Mouse (Mus musculus): ENCODE data around the gene Gm9903. TPM values are rescaled to one million over a fixed set of nuclear protein-coding genes. Genes with fewer than 3 reads are reported as not detected.

The Gm9903 gene
- total RNA-seq (2023; ENCODE audit: inconsistent age) = 0.87 to 1.6 TPM (median 1.1 TPM) in 4 replicates

DNA sequence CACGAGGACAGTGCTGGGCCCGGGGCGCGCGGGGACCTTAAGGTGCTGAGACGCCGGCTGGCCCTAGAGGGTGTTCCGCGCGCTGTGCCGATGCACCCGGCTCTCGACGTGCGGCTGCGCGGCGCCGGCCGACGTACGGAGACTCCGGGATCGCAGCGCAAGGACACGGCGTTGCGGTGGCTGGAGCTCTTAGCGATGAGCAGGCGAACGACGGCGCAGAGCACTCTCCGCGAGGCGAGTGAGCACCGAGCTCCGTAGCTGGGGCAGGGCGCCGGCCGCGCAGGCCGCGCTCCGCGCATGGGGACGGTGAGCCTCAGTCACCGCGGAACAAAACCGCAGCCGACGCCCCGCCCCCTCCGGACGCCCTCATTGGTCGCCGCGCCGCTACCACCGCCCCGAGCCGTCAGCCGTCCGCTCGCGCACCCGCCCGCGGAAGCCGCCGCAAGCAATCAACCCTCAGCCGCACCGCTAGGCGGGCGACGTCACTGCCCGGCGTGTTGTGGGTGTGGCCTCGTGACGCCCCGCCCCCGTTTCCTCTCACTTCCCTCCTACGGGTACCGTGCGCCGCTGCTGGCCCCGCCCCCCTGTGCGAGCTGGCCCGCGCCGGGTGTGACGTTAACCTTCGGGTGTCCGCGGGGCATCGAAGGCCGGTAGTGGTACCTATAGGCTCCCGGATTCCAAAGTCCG, at the start of gene Gm9903, which contains the start of gene Fam53a:
Gm9903 (plus strand) TSS at position 625 of the 687 bp plus-strand sequence.
Fam53a (minus strand) TSS at position 335 of the 687 bp plus-strand sequence.

GRCm38 (mm10) chr5:33651921-33652782, 22.4 kb downstream of the Gm9903 start, which contains the start of gene Slbp:
Slbp (minus strand) TSS chr5:33652574.

GRCm38 (mm10) chr5:33657787-33658663, 28.3 kb downstream of the Gm9903 start, which contains the start of the genes Tacc3 and Tmem129:
Tacc3 (plus strand) TSS chr5:33658128.
Tmem129 (minus strand) TSS chr5:33658416.

Other genes with a start within 250 kb of the Gm9903 start
- not detected in 4 replicates for gene Nkx1-1, start 195.9 kb upstream of the Gm9903 start, total RNA-seq (2023; ENCODE audit: inconsistent age)
- gene Fam53a, start 290 bp upstream of the Gm9903 start, total RNA-seq (2023; ENCODE audit: inconsistent age) = 29.1 to 34.4 TPM (median 31.2 TPM) in 4 replicates
- 88.1 to 101 TPM (median 97.8 TPM) in 4 replicates for gene Slbp, start 22.6 kb downstream of the Gm9903 start, total RNA-seq (2023; ENCODE audit: inconsistent age)
- gene Tacc3, start 28.2 kb downstream of the Gm9903 start, total RNA-seq (2023; ENCODE audit: inconsistent age) = 15.1 to 18.2 TPM (median 16.0 TPM) in 4 replicates
- 10.1 to 10.9 TPM (median 10.8 TPM) in 4 replicates for gene Tmem129, start 28.5 kb downstream of the Gm9903 start, total RNA-seq (2023; ENCODE audit: inconsistent age)
- gene Fgfr3, start 91.7 kb downstream of the Gm9903 start, total RNA-seq (2023; ENCODE audit: inconsistent age) = 0.74 TPM in 1 of 4 replicates, not detected in the others
- 69.9 to 78.2 TPM (median 75.2 TPM) in 4 replicates for gene Letm1, start 152.9 kb downstream of the Gm9903 start, total RNA-seq (2023; ENCODE audit: inconsistent age)
- 35.1 to 40.4 TPM (median 37.3 TPM) in 4 replicates for gene Nsd2, start 190.8 kb downstream of the Gm9903 start, total RNA-seq (2023; ENCODE audit: inconsistent age)

Data from B cell, adult (primary cell).